Mouse (Mus musculus): ENCODE results near the gene Olfr395. TPM values are rescaled to one million over a fixed set of nuclear protein-coding genes. Genes with fewer than 3 reads are reported as not detected.
"Not testable (repeated sequence)": the region's sequence is repeated elsewhere in the genome, so short reads cannot be mapped to it uniquely, and the experiment has no call there.

Gene Olfr395
- not detected in 2 replicates for polyA plus RNA-seq (2016; fragmentation: Nextera tagmentation; extraction: Ambion mirVana)

- WGBS = 68% methylated on average over 4 of the region's 4 CpGs
- not testable (repeated sequence) for H3K4me3 ChIP-seq; DNase-seq (ENCODE audit: low spot score)
Observed at GRCm38 (mm10) chr11:73909199-73909598, at the start of gene Olfr395. Gene Olfr395 (minus strand): TSS chr11:73909299.

GRCm38 (mm10) chr11:73936377-73936776 lies 27.3 kb upstream of the Olfr395 start, which contains the start of gene Olfr23:
Gene Olfr23 (plus strand): TSS chr11:73936677.
- Histone ChIP-seq H3K4me3 (no peak within 1 kb of the TSS), H3K27ac (no peak within 1 kb of the TSS), H3K4me1 (no peaks in the 10 kb centered on the region), H3K36me3 (no peaks in the 10 kb centered on the region), H3K9me3 (no peaks in the 10 kb centered on the region), H3K27me3 (ENCODE audit: insufficient read depth, poor library complexity, severe bottlenecking) (no peaks in the 10 kb centered on the region)
- DNase-seq (ENCODE audit: low spot score) = no peak

More at GRCm38 (mm10) chr11:73909199-73909598, at the start of gene Olfr395:
- not testable (repeated sequence) for H3K36me3 ChIP-seq; H3K27ac ChIP-seq; H3K27me3 ChIP-seq (ENCODE audit: insufficient read depth, poor library complexity, severe bottlenecking); H3K9me3 ChIP-seq; H3K4me1 ChIP-seq

GRCm38 (mm10) chr11:73890671-73891070 lies 18.4 kb downstream of the Olfr395 start, which contains the start of gene Olfr394:
Gene Olfr394 (minus strand): TSS chr11:73890771.
- Histone ChIP-seq H3K4me1 (no peaks in the 10 kb centered on the region), H3K36me3 (no peaks in the 10 kb centered on the region)
- WGBS = 78% methylated on average over 1 of the region's 1 CpGs

More at GRCm38 (mm10) chr11:73890671-73891070, 18.4 kb downstream of the Olfr395 start, which contains the start of gene Olfr394:
- no peaks in the 10 kb centered on the region for H3K9me3 ChIP-seq
- H3K4me3 ChIP-seq = no peak within 1 kb of the TSS
- H3K27ac ChIP-seq = no peak within 1 kb of the TSS
- DNase-seq (ENCODE audit: low spot score) = no peak
- no peaks in the 10 kb centered on the region for H3K27me3 ChIP-seq (ENCODE audit: insufficient read depth, poor library complexity, severe bottlenecking)

Other genes with a start within 250 kb of the Olfr395 start
- not detected in 2 replicates for gene Zfp735, start 220.5 kb downstream of the Olfr395 start, polyA plus RNA-seq (2016; fragmentation: Nextera tagmentation; extraction: Ambion mirVana)
- not detected in 2 replicates for gene Olfr389, start 128.6 kb downstream of the Olfr395 start, polyA plus RNA-seq (2016; fragmentation: Nextera tagmentation; extraction: Ambion mirVana)
- gene Olfr390, start 126.3 kb downstream of the Olfr395 start, polyA plus RNA-seq (2016; fragmentation: Nextera tagmentation; extraction: Ambion mirVana) = not detected in 2 replicates
- not detected in 2 replicates for gene Olfr391-ps, start 106.2 kb downstream of the Olfr395 start, polyA plus RNA-seq (2016; fragmentation: Nextera tagmentation; extraction: Ambion mirVana)
- gene Olfr392, start 92.2 kb downstream of the Olfr395 start, polyA plus RNA-seq (2016; fragmentation: Nextera tagmentation; extraction: Ambion mirVana) = not detected in 2 replicates
- not detected in 2 replicates for gene Olfr393, start 57.8 kb downstream of the Olfr395 start, polyA plus RNA-seq (2016; fragmentation: Nextera tagmentation; extraction: Ambion mirVana)
- gene Olfr394, start 18.5 kb downstream of the Olfr395 start, polyA plus RNA-seq (2016; fragmentation: Nextera tagmentation; extraction: Ambion mirVana) = not detected in 2 replicates
- not detected in 2 replicates for gene Olfr23, start 27.4 kb upstream of the Olfr395 start, polyA plus RNA-seq (2016; fragmentation: Nextera tagmentation; extraction: Ambion mirVana)
- gene Olfr397, start 51.5 kb upstream of the Olfr395 start, polyA plus RNA-seq (2016; fragmentation: Nextera tagmentation; extraction: Ambion mirVana) = not detected in 2 replicates
- gene Olfr398, start 81.1 kb upstream of the Olfr395 start, polyA plus RNA-seq (2016; fragmentation: Nextera tagmentation; extraction: Ambion mirVana) = not detected in 2 replicates
- gene Olfr139, start 147.3 kb upstream of the Olfr395 start, polyA plus RNA-seq (2016; fragmentation: Nextera tagmentation; extraction: Ambion mirVana) = not detected in 2 replicates
- gene Olfr399, start 147.3 kb upstream of the Olfr395 start, polyA plus RNA-seq (2016; fragmentation: Nextera tagmentation; extraction: Ambion mirVana) = not detected in 2 replicates
- gene Zfp616, start 160.7 kb upstream of the Olfr395 start, polyA plus RNA-seq (2016; fragmentation: Nextera tagmentation; extraction: Ambion mirVana) = not detected in 2 replicates
- not detected in 2 replicates for gene Olfr401, start 204.4 kb upstream of the Olfr395 start, polyA plus RNA-seq (2016; fragmentation: Nextera tagmentation; extraction: Ambion mirVana)
- gene Olfr402, start 244.2 kb upstream of the Olfr395 start, polyA plus RNA-seq (2016; fragmentation: Nextera tagmentation; extraction: Ambion mirVana) = not detected in 2 replicates

Data from heart, embryonic 10.5 days (tissue).